Mouse (Mus musculus): ENCODE measurements at regions not wholly inside any gene's neighbourhood (a gene's known extent, or its start where the extent isn't known, plus 50 kb on each side); places are given as distances from the start of the nearest gene placed in this dataset.

- no peak for DNase-seq (ENCODE audit: low spot score)
Observed at GRCm38 (mm10) chr6:11796361-11796760, 110.9 kb downstream of the Ndufa4 start.

GRCm38 (mm10) chr6:11793366-11793765 is 113.9 kb downstream of the Ndufa4 start:
- DNase-seq (ENCODE audit: low spot score), result peak; percentile 28

- no peak for DNase-seq (ENCODE audit: low spot score)
Observed at GRCm38 (mm10) chr6:11792186-11792585, 115.1 kb downstream of the Ndufa4 start.

- no peak for DNase-seq (ENCODE audit: low spot score)
Observed at GRCm38 (mm10) chr6:11791056-11791455, 116.2 kb downstream of the Ndufa4 start.

- no peak for DNase-seq (ENCODE audit: low spot score)
Observed at GRCm38 (mm10) chr6:11773992-11774391, 133.3 kb downstream of the Ndufa4 start.

- no peak for DNase-seq (ENCODE audit: low spot score)
Observed at GRCm38 (mm10) chr6:11762912-11763311, 144.4 kb downstream of the Ndufa4 start.

GRCm38 (mm10) chr6:11737667-11738066 is 169.6 kb downstream of the Ndufa4 start:
- no peak for DNase-seq (ENCODE audit: low spot score)

- DNase-seq (ENCODE audit: low spot score), result no peak
Observed at GRCm38 (mm10) chr6:11731126-11731525, 176.2 kb downstream of the Ndufa4 start.

- no peak for DNase-seq (ENCODE audit: low spot score)
Observed at GRCm38 (mm10) chr6:11730667-11731066, 176.6 kb downstream of the Ndufa4 start.

- DNase-seq (ENCODE audit: low spot score), result no peak
Observed at GRCm38 (mm10) chr6:11727806-11728205, 179.5 kb downstream of the Ndufa4 start.

- no peak for DNase-seq (ENCODE audit: low spot score)
Observed at GRCm38 (mm10) chr6:11727370-11727769, 179.9 kb downstream of the Ndufa4 start.

GRCm38 (mm10) chr6:11723519-11723918 is 183.8 kb downstream of the Ndufa4 start:
- no peak for DNase-seq (ENCODE audit: low spot score)

GRCm38 (mm10) chr6:11720274-11720673 is 187.0 kb downstream of the Ndufa4 start:
- DNase-seq (ENCODE audit: low spot score), result no peak

GRCm38 (mm10) chr6:11710581-11710980 is 196.7 kb downstream of the Ndufa4 start:
- DNase-seq (ENCODE audit: low spot score), result no peak

GRCm38 (mm10) chr6:11709465-11709864 is 197.8 kb downstream of the Ndufa4 start:
- DNase-seq (ENCODE audit: low spot score), result no peak
